Mouse (Mus musculus) limb, embryonic 12.5 days (tissue): Measurements from ENCODE around the gene Bfsp1. TPM values are rescaled to one million over a fixed set of nuclear protein-coding genes. Genes with fewer than 3 reads are reported as not detected.

Experiments used
- ATAC-seq: fragments of 200-750 bp; cut with Nextera tagmentation; 2 replicates; pipeline ENCODE4 v1.8.0; 2017; ENCODE audit warnings: low read depth, moderate TSS enrichment; ENCODE audit not compliant: insufficient number of reproducible peaks, insufficient read depth, low FRiP score, low TSS enrichment
- H3K27ac ChIP-seq: fragments of 300-500 bp; sonication (generic); 2 replicates; pipeline ENCODE4 v1.5.1; 2016; ENCODE audit warnings: mild to moderate bottlenecking, moderate library complexity
- H3K27me3 ChIP-seq: fragments of 300-500 bp; sonication (generic); 2 replicates; pipeline ENCODE4 v1.6.1; 2016; ENCODE audit warnings: mild to moderate bottlenecking, moderate library complexity
- H3K36me3 ChIP-seq: fragments of 300-500 bp; sonication (generic); 2 replicates; pipeline ENCODE4 v1.6.1; 2016; ENCODE audit warnings: mild to moderate bottlenecking, moderate library complexity
- H3K4me1 ChIP-seq: fragments of 300-500 bp; sonication (generic); replicated peaks from 2 replicates; pipeline ENCODE4 v1.6.1; 2016
- H3K4me2 ChIP-seq: fragments of 300-500 bp; sonication (generic); 2 replicates; pipeline ENCODE4 v1.6.1; 2016; ENCODE audit warnings: mild to moderate bottlenecking, moderate library complexity
- H3K4me3 ChIP-seq: fragments of 300-500 bp; sonication (generic); replicated peaks from 2 replicates; pipeline ENCODE4 v1.5.1; 2016; ENCODE audit warnings: mild to moderate bottlenecking
- H3K9ac ChIP-seq: fragments of 300-500 bp; sonication (generic); replicated peaks from 2 replicates; pipeline ENCODE4 v1.6.1; 2016; ENCODE audit warnings: mild to moderate bottlenecking, moderate library complexity
- H3K9me3 ChIP-seq: fragments of 300-500 bp; sonication (generic); 2 replicates; pipeline ENCODE4 v1.6.1; 2016; ENCODE audit warnings: mild to moderate bottlenecking, moderate library complexity
- WGBS: fragments of 180-500 bp; shearing (Covaris S2); methylation state at CpG from one replicate; pipeline ENCODE4 v1.1.7; 2016; 5-methylcytosine and 5-hydroxymethylcytosine counted together
- polyA plus RNA-seq: library from polyadenylated mRNA; unstranded; fragments of >200 nt; fragmentation: Nextera tagmentation; extraction: Ambion mirVana; gene quantifications from 2 replicates; pipeline ENCODE4 v1.2.1, GENCODE M21; 2016

Bfsp1 gene
- polyA plus RNA-seq = 1.4 and 1.8 TPM in 2 replicates

DNA sequence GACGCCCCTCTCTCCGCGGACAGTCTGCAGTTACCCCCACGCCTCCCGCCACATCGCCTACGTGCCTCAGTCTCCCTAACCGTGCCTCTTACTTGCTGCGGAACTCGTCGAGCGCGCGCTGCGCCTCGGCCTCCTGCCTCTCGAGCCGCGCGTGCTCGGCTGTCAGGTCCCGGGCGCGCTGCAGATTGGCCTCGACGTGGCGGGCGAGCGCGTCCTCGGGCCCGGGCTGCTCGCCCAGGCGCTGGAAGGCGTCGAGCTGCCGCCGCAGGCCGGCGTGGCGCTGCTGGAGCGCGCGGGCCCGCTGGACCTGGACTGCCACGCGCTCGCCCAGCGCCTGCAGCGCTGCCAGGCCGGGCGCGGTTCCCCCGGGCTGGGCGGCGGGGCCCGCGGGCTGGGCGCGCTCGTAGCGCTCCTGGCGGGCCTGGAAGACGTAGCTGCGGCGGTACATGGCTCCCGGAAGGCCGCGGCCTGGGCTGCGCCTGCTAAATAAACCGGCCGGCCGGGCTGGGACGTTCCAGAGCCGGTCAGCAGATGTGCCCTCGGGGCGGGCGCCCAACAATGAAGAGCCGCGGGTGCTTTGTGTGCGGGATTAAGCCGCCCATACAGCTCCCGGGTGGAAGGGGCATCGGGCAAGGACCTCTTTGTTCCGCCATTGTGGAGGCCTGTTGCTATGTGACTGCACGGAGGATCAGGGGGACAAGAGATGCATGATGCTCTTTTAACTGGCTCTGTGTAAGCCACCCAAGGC, at the start of gene Bfsp1:
Gene Bfsp1 (minus strand): TSS at position 690 of the 748 bp plus-strand sequence.
- Histone ChIP-seq H3K4me2 (peak within 1 kb of the TSS; percentile 71), H3K9ac (peak within 1 kb of the TSS; percentile 85), H3K27me3 (peaks cover 13% of the 10 kb centered on the region), H3K27ac (0 out of 2 replicates have a peak within 1 kb of the TSS, but pooled peaks have one; percentile 45), H3K4me3 (peak within 1 kb of the TSS; percentile 50), H3K9me3 (no peaks in the 10 kb centered on the region), H3K36me3 (no peaks in the 10 kb centered on the region), H3K4me1 (no peaks in the 10 kb centered on the region; the same call in 1 of the 2 replicates)
- 5% methylated on average over 85 of the region's 86 CpGs for WGBS
- peak; percentile 60 for ATAC-seq

DNA sequence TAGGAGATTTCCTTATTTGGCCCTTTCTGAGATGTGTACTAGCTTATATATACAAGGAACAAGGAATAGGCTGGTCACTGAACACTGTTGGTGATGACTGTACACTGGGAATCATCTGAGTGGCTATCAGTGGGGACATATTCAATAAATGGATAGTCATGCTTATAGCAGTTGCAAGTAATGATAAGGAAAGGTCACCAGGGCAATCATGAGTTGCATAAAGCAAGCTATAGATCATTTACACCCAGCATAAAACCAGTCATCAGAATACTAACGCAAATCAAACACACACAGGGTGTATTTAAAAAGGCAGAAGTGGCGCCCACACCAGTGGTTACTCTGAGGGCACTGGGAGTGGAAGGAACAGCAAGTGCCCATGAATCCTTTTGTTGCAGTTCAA, 49.2 kb upstream of the Bfsp1 start:
- no peak for ATAC-seq
- WGBS = 82% methylated on average over 2 of the region's 2 CpGs

DNA sequence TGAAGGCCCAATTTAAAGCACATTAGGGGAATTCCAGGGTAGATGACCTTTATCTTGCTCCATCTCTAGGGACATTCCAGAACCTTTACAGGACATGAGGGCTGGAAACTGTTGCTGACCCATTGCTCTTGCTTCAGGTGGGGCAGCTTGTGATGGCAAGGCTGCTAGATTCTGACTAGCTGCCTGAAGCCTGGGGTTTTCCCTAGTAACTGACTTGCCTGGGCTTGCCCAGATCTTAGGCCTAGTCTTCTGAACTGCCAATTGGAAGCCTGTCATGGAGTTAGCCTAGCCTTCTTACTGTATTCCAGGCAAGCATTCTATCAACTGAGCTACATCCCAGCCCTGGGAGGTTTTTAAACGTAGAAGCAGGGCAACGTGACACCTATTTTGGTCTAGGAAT, 46.3 kb upstream of the Bfsp1 start:
- ATAC-seq = no peak
- no peaks in the 10 kb centered on the region for H3K4me1 ChIP-seq
- no peak overlapping the region for H3K4me2 ChIP-seq
- no peaks in the 10 kb centered on the region for H3K9me3 ChIP-seq
- H3K9ac ChIP-seq = no peak overlapping the region
- H3K36me3 ChIP-seq = no peaks in the 10 kb centered on the region
- H3K27ac ChIP-seq = no peak overlapping the region
- 79% methylated on average over 2 of the region's 2 CpGs for WGBS
- H3K4me3 ChIP-seq = no peak overlapping the region
- H3K27me3 ChIP-seq = no peaks in the 10 kb centered on the region

More for the DNA sequence above, 49.2 kb upstream of the Bfsp1 start:
- peaks cover 10% of the 10 kb centered on the region for H3K4me1 ChIP-seq
- no peaks in the 10 kb centered on the region for H3K27me3 ChIP-seq
- H3K4me2 ChIP-seq = no peak overlapping the region
- no peaks in the 10 kb centered on the region for H3K36me3 ChIP-seq
- H3K27ac ChIP-seq = no peak overlapping the region
- H3K9me3 ChIP-seq = no peaks in the 10 kb centered on the region
- no peak overlapping the region for H3K9ac ChIP-seq
- H3K4me3 ChIP-seq = no peak overlapping the region

DNA sequence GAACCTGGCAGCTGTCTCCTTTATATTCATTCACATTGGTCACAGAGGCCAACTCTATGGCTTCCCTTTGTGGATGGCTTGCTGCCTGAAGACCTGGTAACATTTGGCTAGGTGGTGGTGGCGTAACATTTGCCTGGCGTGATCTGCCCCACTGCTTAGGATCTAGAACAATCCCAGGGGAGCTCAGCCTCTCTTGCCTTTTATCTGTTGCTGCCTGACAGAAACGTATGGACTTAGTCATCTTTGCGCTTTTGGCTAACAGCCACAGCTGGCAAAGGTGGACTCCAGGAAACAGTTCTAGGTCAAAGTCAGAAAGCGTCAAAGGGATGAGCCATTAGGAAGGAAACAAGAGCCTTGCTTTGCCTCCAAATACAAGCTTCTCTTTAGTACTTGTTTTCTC, 41.9 kb upstream of the Bfsp1 start:
- WGBS = 82% methylated on average over 5 of the region's 5 CpGs
- Histone ChIP-seq H3K9me3 (no peaks in the 10 kb centered on the region), H3K27me3 (no peaks in the 10 kb centered on the region), H3K4me2 (no peak overlapping the region), H3K4me3 (no peak overlapping the region), H3K4me1 (no peaks in the 10 kb centered on the region), H3K9ac (no peak overlapping the region), H3K36me3 (no peaks in the 10 kb centered on the region), H3K27ac (no peak overlapping the region)
- ATAC-seq = no peak

DNA sequence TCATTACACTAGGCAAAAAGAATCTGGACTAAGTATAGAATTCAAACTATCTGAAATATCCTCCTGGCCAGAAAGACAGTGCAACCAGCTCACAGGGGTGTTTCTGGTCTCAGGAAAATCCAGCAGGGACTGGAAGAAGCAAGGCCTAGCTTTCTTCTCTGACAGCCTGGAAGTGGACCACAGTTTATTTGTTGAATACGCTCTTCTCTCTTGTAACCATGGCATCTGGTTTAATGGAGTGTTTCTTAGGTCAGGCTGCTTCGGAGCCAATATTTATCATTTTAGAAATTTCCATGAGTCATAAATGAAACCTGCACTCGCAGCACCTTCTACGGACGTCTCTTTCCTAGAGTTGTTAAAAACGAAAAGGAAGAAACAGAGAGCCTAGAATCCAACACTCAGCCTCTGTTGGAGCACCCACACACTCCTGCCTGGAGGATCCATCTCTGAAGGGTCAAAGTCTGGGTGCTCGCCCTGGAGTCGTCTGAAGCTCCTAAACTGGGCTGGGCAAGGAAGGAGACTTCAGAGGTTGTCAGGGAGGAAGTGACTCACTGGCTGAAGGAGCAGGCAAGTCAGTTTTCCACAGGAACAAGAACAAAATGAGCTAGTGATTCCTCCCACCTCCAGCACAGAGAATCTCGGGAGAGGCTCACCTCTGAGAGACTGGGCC, 40.5 kb upstream of the Bfsp1 start:
- H3K9ac ChIP-seq = no peak overlapping the region
- H3K36me3 ChIP-seq = no peaks in the 10 kb centered on the region
- H3K27ac ChIP-seq = no peak overlapping the region
- H3K27me3 ChIP-seq = no peaks in the 10 kb centered on the region
- no peak overlapping the region for H3K4me2 ChIP-seq
- H3K4me1 ChIP-seq = no peaks in the 10 kb centered on the region
- 78% methylated on average over 9 of the region's 9 CpGs for WGBS
- ATAC-seq = no peak
- H3K4me3 ChIP-seq = no peak overlapping the region
- no peaks in the 10 kb centered on the region for H3K9me3 ChIP-seq

DNA sequence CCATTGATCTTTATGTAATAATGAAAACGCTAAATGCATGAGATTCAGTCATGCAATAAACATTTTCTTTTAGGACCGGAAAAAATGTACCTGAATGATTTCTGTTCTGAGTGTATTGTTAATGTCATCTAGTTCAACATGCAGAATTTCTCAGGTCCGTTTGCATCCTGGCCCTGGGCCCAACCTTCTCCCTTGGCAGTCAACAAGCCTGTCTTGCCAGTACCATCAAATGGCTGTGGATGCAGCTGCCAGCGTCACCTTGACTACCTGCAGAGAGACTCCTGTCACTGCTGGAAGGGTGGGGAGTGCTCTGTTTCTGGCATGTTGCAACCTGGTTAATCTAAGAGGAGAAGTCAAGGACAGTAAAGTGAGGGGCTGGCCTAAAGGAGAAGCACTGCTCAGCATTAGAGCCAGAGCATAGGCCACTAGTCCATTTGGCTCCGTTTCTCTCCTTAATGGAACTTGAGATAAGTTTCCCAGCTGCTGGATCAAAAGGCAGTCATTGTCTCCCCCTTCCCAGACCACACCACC, 37.9 kb upstream of the Bfsp1 start:
- no peak for ATAC-seq
- Histone ChIP-seq H3K4me1 (no peaks in the 10 kb centered on the region), H3K36me3 (no peaks in the 10 kb centered on the region), H3K27me3 (no peaks in the 10 kb centered on the region), H3K4me2 (no peak overlapping the region), H3K27ac (no peak overlapping the region), H3K9me3 (no peaks in the 10 kb centered on the region), H3K9ac (no peak overlapping the region), H3K4me3 (no peak overlapping the region)
- 69% methylated on average over 5 of the region's 5 CpGs for WGBS

DNA sequence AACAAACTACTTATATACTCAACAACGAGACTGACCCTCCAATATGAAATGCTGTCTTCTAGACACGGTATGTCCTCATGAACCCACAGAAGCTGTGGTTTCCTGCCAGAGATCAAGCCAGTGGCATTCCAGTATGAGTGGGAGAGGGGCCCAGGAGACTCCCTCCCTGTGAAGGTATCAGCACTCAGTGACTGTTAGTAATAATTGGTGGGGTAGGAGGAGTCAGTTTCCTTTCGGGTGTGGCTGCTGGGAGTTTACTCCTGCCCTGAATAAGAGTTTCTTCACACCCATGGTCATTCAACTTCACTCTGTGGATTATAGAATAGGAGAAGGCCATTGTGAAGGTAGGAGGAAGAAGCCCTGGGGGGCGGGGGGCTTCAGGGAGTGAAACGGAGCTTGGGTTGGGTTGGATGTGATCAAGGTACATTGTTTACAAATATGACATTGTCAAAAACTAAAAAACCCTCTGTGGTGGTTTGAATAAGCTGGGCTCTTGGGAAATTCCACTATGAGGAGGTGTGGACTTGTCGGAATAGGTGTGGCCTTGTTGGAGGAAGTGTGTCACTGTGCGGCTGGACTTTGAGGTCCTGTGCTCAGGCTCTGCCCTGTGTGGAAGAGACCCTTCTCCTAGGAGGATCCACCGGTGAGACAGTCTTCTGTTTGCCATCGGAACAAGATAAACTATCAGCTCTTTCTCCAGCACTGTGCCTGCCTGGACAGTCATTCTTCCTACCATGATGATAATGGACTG, 36.7 kb upstream of the Bfsp1 start:
- Histone ChIP-seq H3K4me3 (no peak overlapping the region), H3K4me2 (no peak overlapping the region), H3K27me3 (no peaks in the 10 kb centered on the region), H3K36me3 (no peaks in the 10 kb centered on the region), H3K9me3 (no peaks in the 10 kb centered on the region), H3K4me1 (no peaks in the 10 kb centered on the region), H3K9ac (no peak overlapping the region), H3K27ac (no peak overlapping the region)
- no peak for ATAC-seq
- WGBS = 90% methylated on average over 9 of the region's 9 CpGs

DNA sequence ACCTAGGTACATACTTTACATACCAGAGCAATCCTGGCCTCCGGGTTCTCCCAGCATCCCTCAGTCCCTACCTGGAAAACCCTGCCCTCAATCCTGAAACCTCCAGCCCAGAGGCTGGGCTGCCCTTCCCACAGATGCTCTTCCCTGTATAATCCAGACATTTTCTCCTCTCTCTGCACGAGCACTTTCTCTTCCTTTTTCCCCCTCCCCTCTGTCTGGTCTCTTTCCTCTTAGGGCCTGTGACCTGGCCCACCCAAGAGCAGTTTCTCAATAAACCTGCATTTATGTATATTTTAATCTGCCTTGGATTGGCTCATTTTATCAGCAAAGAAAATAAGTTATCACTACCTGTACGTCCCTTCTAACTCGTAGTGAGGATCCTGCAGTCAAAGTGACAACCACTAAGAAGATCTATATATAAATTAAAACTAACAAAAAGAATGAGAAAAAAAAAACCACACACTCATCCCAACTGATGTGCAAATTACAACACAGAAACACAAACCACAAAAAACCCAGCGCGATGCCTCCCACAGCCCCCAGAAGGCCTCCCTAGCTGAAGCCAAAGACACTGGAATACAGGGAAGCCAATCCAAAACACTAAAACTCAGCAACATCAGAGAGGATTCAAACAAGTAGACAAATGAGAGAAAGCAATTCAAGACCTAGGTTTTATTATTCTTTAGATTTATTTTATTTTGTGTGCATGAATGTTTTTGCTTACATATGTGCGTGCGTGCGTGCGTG, 28.5 kb upstream of the Bfsp1 start:
- Histone ChIP-seq H3K4me2 (no peak overlapping the region), H3K27me3 (no peaks in the 10 kb centered on the region), H3K4me3 (no peak overlapping the region), H3K36me3 (no peaks in the 10 kb centered on the region), H3K27ac (no peak overlapping the region), H3K4me1 (no peaks in the 10 kb centered on the region), H3K9ac (no peak overlapping the region), H3K9me3 (no peaks in the 10 kb centered on the region)
- 84% methylated on average over 10 of the region's 10 CpGs for WGBS
- no peak for ATAC-seq

DNA sequence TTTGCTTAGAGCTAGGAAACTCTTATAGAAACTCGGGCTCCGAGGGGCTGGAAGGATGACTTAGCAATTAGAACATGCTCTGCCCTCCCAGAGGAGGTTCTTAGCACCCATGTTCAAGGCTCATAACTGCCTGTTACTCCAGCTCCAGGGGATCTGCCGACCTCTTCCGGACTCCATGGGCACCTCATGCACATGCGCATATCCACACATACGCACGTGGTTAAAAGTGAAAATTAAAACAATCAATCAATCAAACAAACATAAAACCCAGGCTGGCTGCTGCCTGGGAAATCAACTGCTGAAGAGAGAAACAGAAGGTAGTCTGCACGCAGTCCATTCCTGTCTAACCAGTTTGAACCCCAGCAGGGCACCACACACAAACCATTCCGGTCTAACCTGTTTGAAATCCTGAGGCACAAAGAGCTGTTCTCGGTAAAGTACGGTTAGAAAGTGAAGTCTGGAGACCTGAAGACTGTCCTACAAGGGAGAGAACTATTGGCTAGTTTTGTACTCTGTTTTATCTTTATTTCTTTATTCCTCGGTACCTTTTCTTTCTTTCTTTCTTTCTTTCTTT, 27.0 kb upstream of the Bfsp1 start:
- Histone ChIP-seq H3K27me3 (no peaks in the 10 kb centered on the region), H3K36me3 (no peaks in the 10 kb centered on the region), H3K9ac (no peak overlapping the region), H3K4me2 (no peak overlapping the region), H3K4me3 (no peak overlapping the region), H3K27ac (no peak overlapping the region), H3K9me3 (no peaks in the 10 kb centered on the region), H3K4me1 (no peaks in the 10 kb centered on the region)
- WGBS = 51% methylated on average over 12 of the region's 12 CpGs
- no peak for ATAC-seq

DNA sequence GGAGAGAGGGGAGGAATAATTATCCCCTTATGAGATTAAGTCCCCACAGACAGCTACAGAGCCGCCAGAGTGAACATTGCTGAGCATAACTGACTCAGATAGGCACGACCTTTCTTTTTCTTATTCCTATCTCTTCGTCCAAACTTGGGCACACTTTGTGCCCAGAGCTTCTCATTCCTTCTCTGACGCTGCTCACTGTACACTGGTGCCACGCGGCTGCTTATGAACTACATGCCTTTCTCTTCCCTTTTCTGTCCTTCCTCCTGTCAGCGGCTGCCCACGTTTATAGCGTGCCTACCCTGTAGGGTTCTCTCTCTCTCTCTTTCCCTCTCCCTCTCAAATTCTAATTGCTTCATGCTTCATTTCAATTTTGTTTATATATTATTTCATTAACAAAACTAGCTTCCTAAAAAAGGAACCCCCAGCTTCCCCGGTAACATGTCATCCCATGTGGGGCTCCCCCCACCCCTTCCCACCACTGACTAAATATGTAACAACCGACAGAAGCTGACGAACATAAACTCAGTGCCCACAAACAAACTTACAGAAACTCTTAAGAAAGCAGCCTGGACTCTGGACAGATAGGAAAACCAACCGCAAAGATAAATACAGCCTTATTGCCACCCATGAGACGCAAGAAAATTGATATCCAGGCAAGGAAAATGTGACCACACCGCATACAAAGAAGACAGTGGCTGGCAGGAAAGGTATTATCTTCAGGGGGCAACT, 26.3 kb upstream of the Bfsp1 start:
- Histone ChIP-seq H3K4me2 (no peak overlapping the region), H3K4me3 (no peak overlapping the region), H3K4me1 (no peaks in the 10 kb centered on the region), H3K9ac (no peak overlapping the region), H3K9me3 (no peaks in the 10 kb centered on the region), H3K36me3 (no peaks in the 10 kb centered on the region), H3K27me3 (no peaks in the 10 kb centered on the region), H3K27ac (no peak overlapping the region)
- ATAC-seq = no peak
- 85% methylated on average over 15 of the region's 15 CpGs for WGBS
